Mouse (Mus musculus) cerebral cortex, adult 2 months (tissue): ENCODE measurements around the gene Mrgprf.

Experiments
- WGBS: fragments of 180-500 bp; shearing (Covaris S2); methylation state at CpG from one replicate; pipeline ENCODE4 v1.1.7; 2018; 5-methylcytosine and 5-hydroxymethylcytosine counted together

Gene Mrgprf

GRCm38 (mm10) chr7:145299562-145300320, 887 bp upstream of the Mrgprf start:
- 53% methylated on average over 7 of the region's 7 CpGs for WGBS

DNA sequence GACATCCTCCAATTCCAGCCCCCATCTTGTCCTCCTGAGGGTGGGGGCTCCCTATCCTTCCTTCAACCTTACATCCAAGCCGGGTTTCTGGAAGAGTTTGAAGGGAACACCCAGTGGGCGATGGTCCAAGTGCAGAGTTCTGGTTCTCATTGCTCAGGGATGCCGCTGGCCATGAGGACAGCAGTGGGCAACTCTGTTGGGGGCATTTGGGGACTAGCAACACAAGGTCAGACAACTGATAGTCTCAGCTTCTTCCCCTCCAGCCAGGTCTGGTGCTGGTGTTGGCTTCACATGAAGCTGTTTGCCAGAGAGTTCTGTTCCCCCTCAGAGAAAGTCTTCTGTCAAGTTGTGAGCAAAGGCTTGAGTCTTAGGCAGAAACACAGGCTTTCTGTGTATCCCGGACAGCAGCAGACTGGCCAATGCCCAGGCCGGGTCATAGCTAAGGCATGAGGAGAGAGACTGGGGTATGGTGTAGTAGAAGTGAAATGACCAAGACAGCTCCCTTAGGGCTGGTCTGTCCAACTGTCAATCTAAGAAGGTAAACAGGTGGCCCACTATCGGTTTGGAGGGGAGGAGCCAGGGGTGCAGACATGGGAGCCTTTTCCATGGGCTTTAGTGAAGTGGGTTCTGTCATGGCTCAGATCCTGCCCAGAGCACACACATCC, 845 bp downstream of the Mrgprf start:
- 76% methylated on average over 6 of the region's 6 CpGs for WGBS

GRCm38 (mm10) chr7:145302488-145303285, 2.1 kb downstream of the Mrgprf start:
- WGBS = 47% methylated on average over 20 of the region's 20 CpGs

DNA sequence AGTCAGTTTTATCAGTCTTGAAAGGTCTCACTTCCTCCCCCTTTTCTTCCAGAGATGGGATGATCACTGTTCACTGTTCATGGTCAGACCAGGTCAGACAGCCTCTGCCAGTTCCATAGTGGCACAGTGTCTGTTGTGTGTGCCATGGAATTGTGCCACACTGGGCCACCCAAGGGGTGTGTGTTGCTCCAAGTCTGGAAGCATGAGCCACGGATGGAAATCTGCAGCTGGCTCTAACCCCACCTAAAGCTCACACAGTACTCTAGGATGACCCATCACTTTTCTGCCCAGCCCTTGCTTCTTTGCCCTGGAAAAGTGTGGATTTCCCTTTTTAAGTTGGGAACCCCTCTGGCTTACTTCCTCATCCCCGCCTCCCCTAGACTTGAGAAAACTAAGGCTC, 3.5 kb downstream of the Mrgprf start:
- 72% methylated on average over 2 of the region's 2 CpGs for WGBS

GRCm38 (mm10) chr7:145307636-145308035, 7.0 kb downstream of the Mrgprf start:
- WGBS = 92% methylated on average over 10 of the region's 10 CpGs

- 73% methylated on average over 30 of the region's 30 CpGs for WGBS
Measured at GRCm38 (mm10) chr7:145308061-145308675, 7.5 kb downstream of the Mrgprf start.

DNA sequence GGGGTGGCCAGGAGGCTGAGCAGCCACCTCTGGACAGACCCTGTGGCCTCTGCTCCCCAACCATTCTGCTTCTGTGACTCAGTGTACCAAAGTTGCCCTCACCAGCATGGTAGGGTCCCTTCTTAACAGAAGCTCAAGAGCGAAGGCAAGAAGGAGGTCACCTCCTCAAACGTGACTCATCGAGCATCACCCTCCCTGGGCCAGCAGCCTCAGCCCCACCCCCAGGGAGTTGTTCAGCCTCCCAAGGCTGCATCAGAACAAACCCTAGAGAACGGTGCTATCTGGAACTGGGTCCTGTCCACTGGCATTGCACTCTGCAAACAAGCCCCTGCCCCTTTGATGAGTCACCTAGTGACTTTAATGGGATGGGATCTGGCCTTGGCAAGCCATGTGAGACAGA, 8.2 kb downstream of the Mrgprf start:
- 66% methylated on average over 4 of the region's 4 CpGs for whole genome bisulfite sequencing

DNA sequence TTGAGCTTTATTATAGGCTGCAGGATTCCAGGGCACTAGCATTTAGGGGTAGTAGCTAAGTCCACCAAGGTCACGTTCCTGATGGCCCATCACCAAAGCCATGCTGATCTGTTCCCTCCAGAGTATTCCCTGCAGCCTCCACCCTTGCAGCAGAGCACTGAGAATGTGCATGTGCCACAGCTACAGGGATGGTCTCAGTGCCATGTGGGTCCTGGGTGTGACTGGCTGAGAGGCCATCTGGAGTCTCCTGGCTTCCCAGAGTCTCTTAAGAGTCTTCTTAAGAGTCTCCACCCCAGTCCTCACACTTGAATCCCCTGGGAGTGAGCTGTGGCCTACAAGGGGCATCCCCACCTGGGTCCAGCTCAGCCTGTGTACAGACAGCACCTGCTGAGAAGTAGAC, 9.2 kb downstream of the Mrgprf start:
- WGBS = 91% methylated on average over 1 of the region's 1 CpGs

DNA sequence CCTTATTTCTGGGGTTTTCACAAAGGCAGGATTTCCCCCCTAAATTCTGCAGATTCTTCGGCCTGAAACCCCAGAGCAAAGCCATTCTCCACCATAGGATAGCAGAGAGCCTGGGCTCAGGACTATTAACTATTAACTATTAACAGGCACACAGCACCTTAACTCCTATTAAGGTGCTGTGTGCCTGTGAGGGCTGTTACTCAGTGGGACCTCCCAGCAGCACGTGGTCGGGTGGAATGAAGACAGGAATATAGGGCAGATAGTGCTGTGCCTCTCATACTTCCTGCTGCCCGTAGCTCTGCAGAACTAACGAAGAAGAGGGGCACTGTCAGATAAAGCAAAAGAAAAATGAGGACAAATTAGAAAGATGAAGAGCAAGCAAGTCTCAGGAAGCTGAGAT, 9.9 kb downstream of the Mrgprf start:
- WGBS = 73% methylated on average over 5 of the region's 5 CpGs

GRCm38 (mm10) chr7:145312137-145312536, 11.5 kb downstream of the Mrgprf start:
- WGBS = 57% methylated on average over 3 of the region's 3 CpGs

DNA sequence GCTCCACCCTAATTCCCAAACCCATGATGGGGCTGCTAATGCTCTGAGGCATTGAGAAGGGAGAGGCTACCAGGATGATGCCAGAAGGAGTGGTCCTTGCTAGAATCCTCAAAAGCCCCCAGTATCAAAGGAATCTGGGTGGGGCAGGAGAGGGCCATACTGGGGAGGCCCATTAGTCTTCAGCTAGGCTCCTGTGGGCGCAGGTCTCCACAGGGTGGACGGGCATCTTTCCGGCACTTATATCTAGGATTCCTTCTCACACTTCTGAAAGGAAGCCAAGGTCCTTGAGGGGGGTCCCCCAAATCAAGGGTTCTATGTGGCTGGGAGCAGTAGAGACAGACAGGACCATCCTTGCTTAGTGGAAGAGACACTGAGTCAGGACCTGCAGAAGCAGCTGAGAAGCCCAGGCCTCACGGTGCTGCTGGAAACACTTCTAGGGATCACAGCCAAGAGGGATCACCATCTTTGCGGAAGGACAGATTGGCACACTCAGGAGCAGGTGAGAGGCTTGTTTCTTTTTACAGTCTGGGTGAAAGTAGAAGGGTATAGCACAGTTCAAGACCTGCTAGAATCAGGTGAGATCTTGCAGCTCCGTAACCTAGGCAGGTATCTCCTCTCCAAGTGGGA, 14.3 kb downstream of the Mrgprf start, which contains the start of gene Mrgprd:
TSS of gene Mrgprd (plus strand) at position 51 of the 627 bp plus-strand sequence.
- WGBS = 95% methylated on average over 6 of the region's 6 CpGs

DNA sequence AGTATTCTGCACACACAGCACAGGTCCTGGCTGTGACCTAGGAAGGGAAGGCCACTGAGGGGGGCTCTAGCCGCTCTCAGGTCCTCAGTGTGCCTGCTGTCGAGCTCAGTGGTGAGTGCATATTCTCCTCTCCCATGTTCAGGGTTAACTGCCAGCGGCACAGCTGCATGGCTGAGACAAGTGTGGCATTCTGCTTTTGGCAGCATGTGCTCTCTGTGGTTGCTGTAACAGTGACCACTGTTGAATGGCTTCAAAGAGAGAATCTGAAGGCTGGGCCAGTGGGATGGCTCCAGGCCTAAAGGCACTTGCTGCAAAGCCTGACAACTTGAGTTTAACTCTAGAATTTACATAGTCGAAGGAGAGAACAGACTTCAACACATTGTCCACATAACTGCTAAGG, 16.9 kb downstream of the Mrgprf start:
- 64% methylated on average over 4 of the region's 4 CpGs for WGBS

GRCm38 (mm10) chr7:145319481-145319880, 18.9 kb downstream of the Mrgprf start:
- 41% methylated on average over 3 of the region's 3 CpGs for WGBS

DNA sequence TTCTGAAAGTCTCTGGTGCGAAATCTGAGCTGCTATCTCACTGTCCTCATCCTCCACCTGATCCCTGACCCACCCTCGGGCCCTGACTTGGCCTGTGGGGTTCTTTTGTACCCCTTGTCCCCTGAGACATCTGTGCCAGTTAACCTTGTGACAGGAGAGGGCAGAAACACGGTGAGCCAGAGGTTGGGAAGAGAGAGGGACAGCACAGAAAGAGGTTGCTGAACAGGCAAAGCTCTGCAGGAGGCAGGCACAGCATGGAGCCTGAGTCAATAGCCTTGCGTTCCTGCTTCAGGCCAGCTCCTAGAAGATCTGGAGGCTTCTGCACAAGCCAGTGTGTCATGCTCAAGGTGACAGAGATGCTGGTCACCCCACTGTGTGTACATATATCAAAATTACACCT, 23.0 kb downstream of the Mrgprf start:
- 54% methylated on average over 4 of the region's 4 CpGs for WGBS

DNA sequence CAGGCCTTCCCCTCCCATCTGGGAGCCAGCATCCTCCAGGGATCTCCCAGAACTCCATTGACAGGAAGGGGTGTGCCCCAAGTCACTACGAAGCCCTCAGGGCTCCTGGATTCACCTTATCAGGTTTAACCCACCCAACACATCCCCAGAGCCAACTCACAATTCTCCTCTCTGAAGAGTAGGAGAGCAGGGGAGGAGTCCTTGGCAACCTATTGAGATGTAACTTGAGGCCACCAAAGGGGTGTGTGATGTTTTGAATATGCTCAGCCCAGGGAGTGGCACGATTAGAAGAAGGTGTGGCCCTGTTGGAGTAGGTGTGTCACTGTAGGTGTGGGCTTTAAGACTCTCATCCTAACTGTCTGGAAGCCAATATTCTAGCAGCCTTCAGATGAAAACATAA, 25.1 kb downstream of the Mrgprf start:
- 68% methylated on average over 2 of the region's 2 CpGs for WGBS

DNA sequence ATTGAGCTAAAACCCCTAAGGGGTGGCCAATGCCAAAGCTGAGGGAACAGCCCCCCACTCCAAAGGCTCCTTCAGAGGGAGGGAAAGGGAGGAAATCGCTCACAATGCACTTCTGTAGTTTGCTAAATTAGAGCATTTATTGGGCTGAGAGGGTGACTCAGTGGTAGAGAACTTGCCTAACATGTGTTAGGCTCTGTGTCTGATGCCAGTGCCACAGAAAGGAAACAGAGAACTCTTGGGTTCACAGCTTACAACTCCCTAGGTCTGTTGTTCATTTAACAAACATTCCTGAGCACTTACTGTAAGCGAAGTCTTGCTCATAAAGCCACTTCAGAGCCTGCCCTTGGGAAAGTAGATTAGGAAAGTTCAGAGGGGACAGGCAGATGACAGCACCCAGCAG, 29.4 kb downstream of the Mrgprf start:
- WGBS = 71% methylated on average over 2 of the region's 2 CpGs

- WGBS = 88% methylated on average over 2 of the region's 2 CpGs
Measured at GRCm38 (mm10) chr7:145330641-145331040, 30.0 kb downstream of the Mrgprf start.

GRCm38 (mm10) chr7:145332376-145333041, 31.9 kb downstream of the Mrgprf start:
- 43% methylated on average over 1 of the region's 1 CpGs for WGBS

DNA sequence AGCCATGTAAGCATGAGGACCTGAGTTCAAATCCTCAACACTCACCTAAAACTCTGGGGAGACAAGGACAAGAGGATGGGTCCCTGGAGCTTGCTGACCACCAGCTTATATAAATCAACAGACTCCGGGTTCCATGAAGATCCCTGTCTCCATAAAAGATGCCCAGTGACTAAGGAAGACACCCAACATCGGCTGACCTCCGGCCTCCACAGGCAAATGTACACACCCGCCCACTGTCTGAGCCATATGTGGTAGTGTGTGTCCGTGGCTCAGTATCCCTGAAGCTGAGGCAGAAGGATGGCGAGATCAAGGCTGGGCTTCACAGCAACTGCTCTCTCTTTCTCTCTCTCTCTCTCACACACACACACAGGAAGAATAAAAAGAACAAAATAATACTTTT, 33.3 kb downstream of the Mrgprf start:
- WGBS = 87% methylated on average over 6 of the region's 6 CpGs

GRCm38 (mm10) chr7:145334428-145335027, 33.9 kb downstream of the Mrgprf start:
- WGBS = 63% methylated on average over 4 of the region's 4 CpGs
